Mouse (Mus musculus): ENCODE results near the gene Reck. TPM values are rescaled to one million over a fixed set of nuclear protein-coding genes. Genes with fewer than 3 reads are reported as not detected.

Reck gene
- total RNA-seq, 2 experiments from 2014 or later: 5.2 to 6.0 TPM

DNA sequence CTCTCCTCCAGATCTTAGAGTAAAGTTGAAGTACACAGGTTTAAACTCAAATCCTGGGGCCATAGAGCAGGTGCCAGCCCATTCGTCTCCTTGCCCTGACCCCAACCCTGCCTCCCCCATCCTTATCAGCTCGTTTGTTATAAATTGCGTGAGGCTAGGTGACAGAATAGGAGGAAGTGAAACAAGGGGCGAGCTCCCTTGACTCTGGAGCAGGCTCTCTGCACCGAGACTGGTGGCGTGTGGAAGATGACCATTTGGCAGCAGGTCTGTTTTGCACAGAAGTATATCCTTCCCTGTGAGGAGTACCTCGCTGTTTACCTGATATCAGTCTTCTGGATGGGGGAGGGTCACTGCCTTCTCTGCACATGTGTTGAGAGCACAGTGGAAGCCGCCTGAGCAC lies 23.9 kb downstream of the Reck start:
- no peak for DNase-seq (ENCODE audit: extremely low spot score in 1 of 2, low spot score in 1 of 2)

- DNase-seq (ENCODE audit: extremely low spot score in 1 of 2, low spot score in 1 of 2): no peak
Measured at GRCm38 (mm10) chr4:43903690-43904089, 28.4 kb downstream of the Reck start.

GRCm38 (mm10) chr4:43906443-43906842 lies 31.1 kb downstream of the Reck start:
- peak; percentile 11 to 60 for DNase-seq (ENCODE audit: extremely low spot score in 1 of 2, low spot score in 1 of 2)

DNA sequence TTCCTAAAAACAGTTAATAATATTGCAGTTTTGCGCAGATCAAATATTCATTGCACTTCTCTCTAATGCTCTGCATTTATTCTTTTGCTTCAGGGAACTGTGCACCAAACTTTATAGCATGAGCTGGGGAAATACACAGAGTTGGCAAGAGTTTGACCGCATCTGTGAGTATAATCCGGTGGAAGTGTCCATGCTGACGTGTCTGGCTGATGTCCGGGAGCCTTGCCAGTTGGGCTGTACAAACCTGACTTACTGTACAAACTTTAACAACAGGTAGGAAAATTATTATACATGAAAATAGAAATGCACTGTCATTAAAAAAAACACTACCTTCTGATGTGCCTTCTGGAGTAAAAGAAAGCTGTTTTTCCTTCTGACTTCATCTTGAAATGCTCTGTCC lies 42.9 kb downstream of the Reck start:
- no peak for DNase-seq (ENCODE audit: extremely low spot score in 1 of 2, low spot score in 1 of 2)

DNA sequence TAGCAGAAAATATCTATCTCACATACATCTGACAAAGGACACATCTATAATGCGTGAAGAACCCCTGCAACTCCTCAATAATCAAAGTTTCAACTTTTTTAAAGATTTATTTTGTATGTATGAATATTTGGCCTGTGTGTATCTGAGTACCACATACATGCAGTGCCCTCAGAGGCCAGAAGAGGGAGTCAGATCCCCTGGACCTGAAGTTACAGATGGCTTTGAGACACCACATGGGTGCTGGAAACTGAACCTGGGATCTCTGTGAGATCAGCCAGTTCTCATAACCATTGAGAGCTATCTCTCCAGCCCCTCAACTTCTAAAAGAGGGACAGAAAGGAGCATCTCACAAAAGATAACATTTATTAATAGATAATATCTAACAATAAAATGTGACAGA lies 45.3 kb downstream of the Reck start:
- no peak for DNase-seq (ENCODE audit: extremely low spot score in 1 of 2, low spot score in 1 of 2)

GRCm38 (mm10) chr4:43925125-43925524 lies 49.8 kb downstream of the Reck start:
- DNase-seq (ENCODE audit: extremely low spot score in 1 of 2, low spot score in 1 of 2): no peak

GRCm38 (mm10) chr4:43925779-43926178 lies 50.4 kb downstream of the Reck start:
- peak; percentile 69 to 88 for DNase-seq (ENCODE audit: extremely low spot score in 1 of 2, low spot score in 1 of 2)

DNA sequence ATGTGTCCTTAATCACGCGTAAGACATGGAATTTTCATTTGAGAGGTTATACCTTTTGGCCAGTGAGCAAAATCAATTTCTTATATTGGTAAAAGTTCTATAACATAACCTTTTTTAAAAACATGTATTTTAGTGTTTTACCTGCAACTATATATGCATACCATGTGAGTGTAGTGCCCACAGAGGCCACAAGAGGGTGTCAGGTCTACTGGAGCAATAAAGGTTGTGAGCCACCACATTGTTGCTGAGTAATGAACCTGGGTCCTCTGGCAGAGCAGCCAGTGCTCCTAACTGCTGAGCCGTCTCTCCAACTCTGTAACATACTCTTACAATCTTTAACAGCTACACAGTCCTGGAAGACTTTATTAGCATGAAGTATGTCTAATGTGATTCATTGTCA lies 52.5 kb downstream of the Reck start:
- no peak for DNase-seq (ENCODE audit: extremely low spot score in 1 of 2, low spot score in 1 of 2)

GRCm38 (mm10) chr4:43931877-43932276 lies 56.5 kb downstream of the Reck start:
- no peak for DNase-seq (ENCODE audit: extremely low spot score in 1 of 2, low spot score in 1 of 2)

DNA sequence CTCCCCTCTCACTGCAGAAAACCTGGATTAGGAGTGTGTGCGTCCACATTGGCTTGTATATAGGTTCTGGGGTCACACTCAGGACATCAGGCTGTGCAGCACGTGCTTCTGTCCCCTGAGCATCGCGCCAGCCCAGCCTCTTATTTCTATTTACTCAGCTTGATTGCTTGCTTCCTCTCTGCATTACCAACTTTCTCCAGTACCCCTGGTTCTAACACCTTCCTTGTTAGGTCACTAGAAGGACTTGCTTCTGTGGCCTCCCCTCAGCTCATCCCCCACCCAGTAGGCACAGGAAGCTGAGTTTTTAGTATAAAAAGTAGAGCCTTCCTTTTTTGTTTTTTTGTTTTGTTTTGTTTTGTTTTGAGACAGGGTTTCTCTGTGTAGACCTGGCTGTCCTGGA lies 60.9 kb downstream of the Reck start:
- DNase-seq (ENCODE audit: extremely low spot score in 1 of 2, low spot score in 1 of 2): no peak

DNA sequence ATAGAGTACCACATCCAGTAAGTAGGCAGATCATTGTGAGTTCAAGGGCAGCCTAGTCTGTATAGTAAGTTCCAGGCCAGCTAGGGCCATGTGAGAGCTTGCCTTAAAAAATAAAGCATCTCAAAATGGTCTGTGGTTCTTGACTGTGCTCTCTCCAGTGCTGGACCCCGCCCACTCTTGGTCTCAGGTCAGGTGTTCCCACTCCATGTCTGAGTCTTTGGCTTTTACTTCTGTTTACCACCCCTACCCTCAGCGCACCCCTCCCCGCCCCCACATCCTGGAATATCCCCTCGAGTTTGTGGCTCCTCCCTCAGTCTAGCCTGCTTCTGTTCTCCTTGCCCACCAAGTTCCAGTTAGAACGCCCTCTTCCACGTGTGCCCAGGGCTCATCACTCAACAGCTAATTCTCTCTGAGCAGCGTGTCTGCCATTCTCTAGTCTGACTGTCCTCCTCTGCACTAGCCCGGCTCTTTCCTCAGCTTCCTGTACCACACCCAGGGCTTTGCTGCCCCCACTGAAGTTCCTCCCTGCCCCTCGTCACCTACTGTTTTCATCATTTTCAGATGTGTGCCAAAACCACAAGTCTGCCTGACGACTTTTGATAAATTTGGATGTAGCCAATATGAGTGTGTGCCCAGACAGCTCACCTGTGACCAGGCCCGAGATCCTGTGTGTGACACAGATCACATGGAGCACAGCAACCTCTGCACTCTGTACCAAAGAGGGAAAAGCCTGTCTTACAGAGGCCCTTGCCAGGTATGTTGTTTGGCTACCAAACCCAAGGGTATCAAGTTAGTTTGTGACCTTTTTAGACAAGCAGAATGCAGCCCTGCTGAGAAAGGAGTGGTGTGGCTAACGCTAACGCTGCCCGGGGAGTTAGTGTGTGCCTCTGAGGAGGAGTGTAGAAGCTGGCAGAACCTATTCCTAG lies 61.7 kb downstream of the Reck start:
- DNase-seq (ENCODE audit: extremely low spot score in 1 of 2, low spot score in 1 of 2): no peak

DNA sequence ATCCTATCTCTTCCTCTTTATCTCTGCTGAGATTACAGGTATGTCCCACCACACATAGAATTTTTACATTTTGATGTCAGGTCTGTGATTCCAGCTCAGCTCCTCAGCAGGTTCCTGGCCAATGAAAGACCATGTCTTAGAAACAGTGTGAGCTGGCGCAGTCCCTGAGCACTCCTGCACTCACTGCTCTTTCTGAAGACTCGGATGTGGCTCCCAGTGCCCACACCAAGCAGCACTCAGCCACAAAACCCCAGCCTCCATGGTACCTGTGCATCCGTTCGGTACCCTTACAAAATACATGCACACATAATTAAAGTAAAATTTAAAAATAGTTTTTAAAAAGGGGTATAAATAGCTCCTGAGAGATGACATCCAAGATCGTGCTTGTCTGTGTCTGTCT lies 66.0 kb downstream of the Reck start:
- no peak for DNase-seq (ENCODE audit: extremely low spot score in 1 of 2, low spot score in 1 of 2)

GRCm38 (mm10) chr4:43942421-43942820 lies 67.1 kb downstream of the Reck start:
- DNase-seq (ENCODE audit: extremely low spot score in 1 of 2, low spot score in 1 of 2): no peak

DNA sequence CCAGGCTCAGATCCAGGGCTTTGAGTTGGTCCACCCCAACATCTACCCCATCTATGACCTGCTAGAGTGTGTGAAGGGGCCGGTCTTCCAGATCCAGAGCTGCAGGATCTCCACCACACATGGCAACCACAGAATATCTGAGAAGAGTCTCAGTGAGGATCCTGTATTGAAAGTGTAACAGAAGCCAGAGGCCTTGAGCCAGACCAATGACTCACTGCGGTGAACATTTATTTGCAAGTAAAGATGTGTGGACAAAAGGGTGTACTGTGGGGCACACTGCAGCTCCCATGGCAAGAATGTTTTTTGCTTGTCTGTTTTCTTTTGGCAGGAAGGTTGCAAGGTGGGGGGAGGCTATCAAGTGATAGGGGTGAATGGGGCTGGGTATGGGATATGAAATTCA lies 72.2 kb downstream of the Reck start:
- DNase-seq (ENCODE audit: extremely low spot score in 1 of 2, low spot score in 1 of 2): no peak

GRCm38 (mm10) chr4:43957292-43957845 lies 82.0 kb downstream of the Reck start, which contains the start of gene Glipr2:
TSS of gene Glipr2 (plus strand) at chr4:43957401.
- DNase-seq (ENCODE audit: extremely low spot score in 1 of 2, low spot score in 1 of 2): peak; percentile 42 to 75

DNA sequence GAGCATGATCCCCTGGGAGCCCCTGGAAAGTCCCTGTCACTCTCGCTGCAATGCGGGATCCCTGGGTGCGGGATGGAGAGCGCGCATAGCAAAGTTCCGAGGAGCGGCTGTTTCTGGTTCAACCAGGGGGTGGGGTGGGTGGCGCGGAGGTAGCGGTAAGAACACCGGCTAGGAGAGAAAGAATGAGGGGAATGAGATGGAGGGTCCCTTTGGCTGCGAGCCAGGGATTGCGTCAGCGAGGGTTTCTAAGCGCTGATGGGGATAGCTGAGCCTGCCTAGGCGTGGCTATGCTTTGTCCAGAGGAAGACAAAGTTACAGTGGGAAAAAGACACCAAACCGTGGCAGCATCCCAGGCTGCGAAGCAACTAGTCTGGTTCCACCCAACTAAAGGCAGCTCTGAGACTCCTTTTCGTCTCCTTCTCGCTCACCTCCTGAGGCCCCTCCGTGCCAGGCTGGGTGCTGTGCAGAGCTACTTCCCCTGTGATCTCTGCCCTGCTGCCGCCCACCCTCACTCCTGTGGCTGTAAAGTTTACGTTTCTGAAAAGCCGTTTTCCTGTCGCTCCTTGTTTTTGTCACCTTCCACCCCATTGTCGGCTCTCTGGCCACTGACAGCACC lies 82.6 kb downstream of the Reck start:
- DNase-seq (ENCODE audit: extremely low spot score in 1 of 2, low spot score in 1 of 2): peak in 1 of 2 experiments; percentile 17

- no peak for DNase-seq (ENCODE audit: extremely low spot score in 1 of 2, low spot score in 1 of 2)
Measured at GRCm38 (mm10) chr4:43959523-43960179, 84.3 kb downstream of the Reck start.

GRCm38 (mm10) chr4:43960207-43960606 lies 84.9 kb downstream of the Reck start:
- DNase-seq (ENCODE audit: extremely low spot score in 1 of 2, low spot score in 1 of 2): no peak

- DNase-seq (ENCODE audit: extremely low spot score in 1 of 2, low spot score in 1 of 2): no peak
Measured at GRCm38 (mm10) chr4:43964326-43964833, 89.0 kb downstream of the Reck start.

DNA sequence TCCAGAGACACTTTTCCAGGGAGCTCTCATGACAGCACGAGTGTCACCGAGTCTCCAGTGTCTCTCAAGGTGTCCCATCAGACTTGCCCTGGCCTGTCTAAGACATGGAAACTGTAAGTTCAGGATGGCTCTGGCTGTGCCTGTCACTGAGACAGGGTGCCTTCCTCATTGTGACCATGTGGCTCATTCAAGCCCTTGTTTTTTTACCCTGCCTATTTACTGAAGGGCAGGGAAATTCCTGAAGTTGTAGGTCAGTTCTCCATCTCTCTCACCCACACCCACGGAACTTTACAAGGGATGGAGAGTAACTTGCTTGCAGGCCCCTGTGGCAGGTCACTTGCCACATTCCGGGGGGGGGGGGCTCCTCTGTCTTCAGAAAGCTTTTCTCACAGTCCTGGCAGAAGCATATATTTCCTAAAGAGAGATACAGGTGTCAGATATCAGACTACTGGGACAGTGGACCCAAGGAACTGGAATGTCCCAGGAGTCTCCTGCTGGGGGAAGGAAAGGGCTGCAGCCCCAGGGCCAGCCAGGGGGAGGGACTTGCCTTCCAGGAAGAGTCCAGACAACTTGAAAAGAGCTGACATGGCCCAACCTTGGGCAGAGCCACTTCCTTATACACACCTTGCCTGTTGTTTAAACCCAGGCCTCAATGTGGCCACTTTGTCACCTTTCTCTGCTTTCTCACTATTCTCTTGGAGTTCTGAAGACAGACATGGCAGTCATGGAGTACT lies 89.8 kb downstream of the Reck start:
- no peak for DNase-seq (ENCODE audit: extremely low spot score in 1 of 2, low spot score in 1 of 2)

Data from layer of hippocampus, postnatal 25 days (tissue).